Mouse (Mus musculus): ENCODE measurements at regions not wholly inside any gene's neighbourhood (a gene's known extent, or its start where the extent isn't known, plus 50 kb on each side); places are given as distances from the start of the nearest gene placed in this dataset.
"Not testable (repeated sequence)": the region's sequence is repeated elsewhere in the genome, so short reads cannot be mapped to it uniquely, and the experiment has no call there.

- not testable (repeated sequence) for H3K36me3 ChIP-seq (ENCODE audit: control insufficient read depth, insufficient read depth, low read length); H3K9ac ChIP-seq (ENCODE audit: low read depth, low read length); H3K27ac ChIP-seq (ENCODE audit: low read depth, low read length); ATAC-seq (ENCODE audit: low FRiP score); H3K4me1 ChIP-seq (replicated peaks; ENCODE audit: control insufficient read depth, insufficient read depth, low read length); DNase-seq (ENCODE audit: low spot score); H3K27me3 ChIP-seq (ENCODE audit: control insufficient read depth, insufficient read depth, low read length); H3K4me2 ChIP-seq (replicated peaks; ENCODE audit: low read depth, low read length); H3K9me3 ChIP-seq (ENCODE audit: control insufficient read depth, low read length); H3K4me3 ChIP-seq (ENCODE audit: low read depth, low read length)
- 92% methylated on average over 3 of the region's 3 CpGs for WGBS
Measured at GRCm38 (mm10) chr13:66547951-66548350, 107.0 kb upstream of the 2410141K09Rik start.

GRCm38 (mm10) chr13:66519596-66519995 lies 78.7 kb upstream of the 2410141K09Rik start:
- H3K4me1 ChIP-seq (replicated peaks; ENCODE audit: control insufficient read depth, insufficient read depth, low read length); H3K9me3 ChIP-seq (ENCODE audit: control insufficient read depth, low read length); H3K9ac ChIP-seq (ENCODE audit: low read depth, low read length); H3K27me3 ChIP-seq (ENCODE audit: control insufficient read depth, insufficient read depth, low read length); DNase-seq (ENCODE audit: low spot score); H3K36me3 ChIP-seq (ENCODE audit: control insufficient read depth, insufficient read depth, low read length); H3K4me3 ChIP-seq (ENCODE audit: low read depth, low read length); ATAC-seq (ENCODE audit: low FRiP score); H3K27ac ChIP-seq (ENCODE audit: low read depth, low read length); H3K4me2 ChIP-seq (replicated peaks; ENCODE audit: low read depth, low read length): not testable (repeated sequence)
- 88% methylated on average over 3 of the region's 3 CpGs for WGBS
